Mouse (Mus musculus): ENCODE measurements around the gene Slc4a4. TPM values are rescaled to one million over a fixed set of nuclear protein-coding genes. Genes with fewer than 3 reads are reported as not detected.

Slc4a4 gene
- 2.2 and 3.0 TPM in 2 replicates for polyA plus RNA-seq (2016; fragmentation: Nextera tagmentation; extraction: Ambion mirVana)

- under 1% methylated on average over 97 of the region's 119 CpGs for WGBS
These were observed at the start of gene Slc4a4 for GRCm38 (mm10) chr5:88886668-88887555. Gene Slc4a4 (plus strand): TSS chr5:88886818.

DNA sequence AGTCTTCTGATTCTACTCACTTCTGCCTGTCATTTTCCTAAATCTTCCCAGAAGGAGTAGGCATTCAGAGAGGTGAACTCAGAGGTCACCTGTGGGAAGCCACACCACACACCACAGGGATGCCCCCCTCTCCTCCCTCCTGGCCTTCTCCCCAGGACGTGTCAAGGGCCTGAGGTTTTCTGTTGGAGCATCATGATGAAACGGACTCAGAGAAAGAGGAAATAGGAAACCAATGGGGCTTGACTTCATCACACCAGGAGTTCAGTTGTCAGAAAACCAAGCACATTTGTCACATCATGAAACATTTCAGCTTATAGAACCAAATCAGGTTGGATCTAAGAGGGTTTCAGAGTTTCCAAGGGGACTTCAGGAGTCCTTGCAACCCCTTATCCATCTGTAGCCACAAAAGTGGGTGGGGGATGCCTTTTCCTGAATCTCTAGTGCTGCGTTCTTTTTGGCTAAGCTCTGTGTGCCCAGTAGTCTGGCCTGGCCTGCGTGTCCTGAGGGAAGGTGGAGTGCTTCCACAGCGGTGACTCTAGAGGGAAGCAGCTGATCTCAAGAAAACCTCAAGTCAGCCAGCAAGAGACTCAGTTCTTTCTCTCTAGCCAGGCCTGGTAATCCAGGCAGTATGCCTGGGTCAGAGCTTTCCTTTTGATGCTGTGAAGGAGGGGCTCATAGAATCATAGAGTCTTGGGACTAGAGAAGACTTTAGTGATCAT, 46.4 kb upstream of the Slc4a4 start:
- Histone ChIP-seq H3K9me3 (no peaks in the 10 kb centered on the region), H3K27ac (no peak overlapping the region), H3K4me3 (no peak overlapping the region), H3K4me1 (no peaks in the 10 kb centered on the region), H3K27me3 (ENCODE audit: insufficient read depth, poor library complexity, severe bottlenecking) (no peaks in the 10 kb centered on the region), H3K36me3 (no peaks in the 10 kb centered on the region)
- no peak for DNase-seq (ENCODE audit: low spot score)
- WGBS, result 75% methylated on average over 5 of the region's 5 CpGs

More at GRCm38 (mm10) chr5:88886668-88887555, at the start of gene Slc4a4:
- H3K4me1 ChIP-seq, result peaks cover 17% of the 10 kb centered on the region; the same call in 1 of the 2 replicates
- H3K9me3 ChIP-seq, result no peaks in the 10 kb centered on the region
- peak within 1 kb of the TSS; percentile 92 for H3K27ac ChIP-seq
- H3K36me3 ChIP-seq, result no peaks in the 10 kb centered on the region
- peaks cover 9% of the 10 kb centered on the region; the same call in 1 of the 2 replicates for H3K27me3 ChIP-seq (ENCODE audit: insufficient read depth, poor library complexity, severe bottlenecking)
- peak; percentile 77 for DNase-seq (ENCODE audit: low spot score)
- H3K4me3 ChIP-seq, result peak within 1 kb of the TSS; percentile 86

DNA sequence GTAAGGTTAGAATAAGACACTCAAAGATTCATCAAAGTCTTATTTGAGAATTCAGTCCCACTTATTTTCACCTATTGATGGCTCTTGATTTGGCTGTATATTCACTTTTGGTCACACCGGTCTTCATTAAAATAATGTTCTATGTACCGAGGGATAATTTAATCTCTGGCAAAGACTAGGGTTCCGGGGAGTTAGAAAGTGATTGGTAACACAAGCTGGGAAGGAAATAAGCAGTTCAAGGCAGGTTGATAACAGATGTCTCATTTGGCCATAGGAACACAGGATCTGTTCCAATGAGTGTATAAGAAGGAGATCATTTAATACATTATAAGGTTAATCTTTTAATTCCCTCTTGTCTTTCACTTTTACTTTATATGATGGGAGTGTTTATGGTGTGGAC, 29.3 kb upstream of the Slc4a4 start:
- H3K36me3 ChIP-seq, result no peaks in the 10 kb centered on the region
- no peak overlapping the region for H3K4me3 ChIP-seq
- H3K27me3 ChIP-seq (ENCODE audit: insufficient read depth, poor library complexity, severe bottlenecking), result no peaks in the 10 kb centered on the region
- no peak for DNase-seq (ENCODE audit: low spot score)
- H3K9me3 ChIP-seq, result no peaks in the 10 kb centered on the region
- 88% methylated on average over 3 of the region's 3 CpGs for WGBS
- no peaks in the 10 kb centered on the region; the same call in 1 of the 2 replicates for H3K4me1 ChIP-seq
- no peak overlapping the region for H3K27ac ChIP-seq

- 89% methylated on average over 4 of the region's 4 CpGs for WGBS
- no peak overlapping the region for H3K4me3 ChIP-seq
- no peaks in the 10 kb centered on the region for H3K36me3 ChIP-seq
- H3K27me3 ChIP-seq (ENCODE audit: insufficient read depth, poor library complexity, severe bottlenecking), result no peaks in the 10 kb centered on the region
- no peaks in the 10 kb centered on the region; the same call in 1 of the 2 replicates for H3K4me1 ChIP-seq
- no peak for DNase-seq (ENCODE audit: low spot score)
- H3K9me3 ChIP-seq, result no peaks in the 10 kb centered on the region
- H3K27ac ChIP-seq, result no peak overlapping the region
These were observed 28.8 kb upstream of the Slc4a4 start for GRCm38 (mm10) chr5:88857801-88858200.

DNA sequence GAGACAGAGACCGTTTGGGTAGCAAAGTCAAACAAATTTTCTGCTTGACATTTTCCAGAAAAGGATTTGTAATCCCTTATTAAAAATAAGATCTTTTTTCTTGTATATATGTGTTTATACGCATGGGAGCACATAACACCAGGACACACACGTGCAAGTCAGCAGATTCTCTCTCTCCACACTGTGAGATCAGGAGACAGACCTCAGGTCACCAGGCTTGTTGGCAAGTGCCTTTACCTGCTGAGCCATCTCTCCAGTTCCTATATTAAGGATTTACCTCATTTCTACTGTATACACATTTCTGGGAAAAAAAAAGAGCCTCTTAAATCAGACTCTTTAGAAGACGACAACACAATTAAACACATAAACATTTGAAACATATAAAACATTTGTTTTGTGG, 28.4 kb upstream of the Slc4a4 start:
- no peak overlapping the region for H3K4me3 ChIP-seq
- no peaks in the 10 kb centered on the region for H3K36me3 ChIP-seq
- 82% methylated on average over 4 of the region's 4 CpGs for WGBS
- no peak overlapping the region for H3K27ac ChIP-seq
- no peaks in the 10 kb centered on the region for H3K9me3 ChIP-seq
- H3K27me3 ChIP-seq (ENCODE audit: insufficient read depth, poor library complexity, severe bottlenecking), result no peaks in the 10 kb centered on the region
- no peak for DNase-seq (ENCODE audit: low spot score)
- no peaks in the 10 kb centered on the region; the same call in 1 of the 2 replicates for H3K4me1 ChIP-seq

GRCm38 (mm10) chr5:88862163-88862562, 24.5 kb upstream of the Slc4a4 start:
- DNase-seq (ENCODE audit: low spot score), result no peak
- no peaks in the 10 kb centered on the region for H3K27me3 ChIP-seq (ENCODE audit: insufficient read depth, poor library complexity, severe bottlenecking)

GRCm38 (mm10) chr5:88862794-88863193, 23.8 kb upstream of the Slc4a4 start:
- Histone ChIP-seq H3K27me3 (ENCODE audit: insufficient read depth, poor library complexity, severe bottlenecking) (no peaks in the 10 kb centered on the region), H3K4me1 (no peaks in the 10 kb centered on the region; the same call in 1 of the 2 replicates), H3K36me3 (no peaks in the 10 kb centered on the region), H3K4me3 (no peak overlapping the region), H3K27ac (no peak overlapping the region), H3K9me3 (no peaks in the 10 kb centered on the region)
- WGBS, result 91% methylated on average over 2 of the region's 2 CpGs
- DNase-seq (ENCODE audit: low spot score), result no peak

More at GRCm38 (mm10) chr5:88862163-88862562, 24.5 kb upstream of the Slc4a4 start:
- whole genome bisulfite sequencing, result 57% methylated on average over 3 of the region's 3 CpGs
- Histone ChIP-seq H3K9me3 (no peaks in the 10 kb centered on the region), H3K4me1 (no peaks in the 10 kb centered on the region; the same call in 1 of the 2 replicates), H3K27ac (no peak overlapping the region), H3K4me3 (no peak overlapping the region), H3K36me3 (no peaks in the 10 kb centered on the region)

- DNase-seq (ENCODE audit: low spot score), result no peak
- no peaks in the 10 kb centered on the region for H3K9me3 ChIP-seq
- no peak overlapping the region for H3K4me3 ChIP-seq
- H3K27ac ChIP-seq, result no peak overlapping the region
- 9% methylated on average over 3 of the region's 3 CpGs for WGBS
- no peaks in the 10 kb centered on the region for H3K36me3 ChIP-seq
- H3K27me3 ChIP-seq (ENCODE audit: insufficient read depth, poor library complexity, severe bottlenecking), result peaks cover 9% of the 10 kb centered on the region; the same call in 1 of the 2 replicates
- peaks cover 13% of the 10 kb centered on the region; the same call in 1 of the 2 replicates for H3K4me1 ChIP-seq
These were observed 2.5 kb upstream of the Slc4a4 start for GRCm38 (mm10) chr5:88884101-88884500.

DNA sequence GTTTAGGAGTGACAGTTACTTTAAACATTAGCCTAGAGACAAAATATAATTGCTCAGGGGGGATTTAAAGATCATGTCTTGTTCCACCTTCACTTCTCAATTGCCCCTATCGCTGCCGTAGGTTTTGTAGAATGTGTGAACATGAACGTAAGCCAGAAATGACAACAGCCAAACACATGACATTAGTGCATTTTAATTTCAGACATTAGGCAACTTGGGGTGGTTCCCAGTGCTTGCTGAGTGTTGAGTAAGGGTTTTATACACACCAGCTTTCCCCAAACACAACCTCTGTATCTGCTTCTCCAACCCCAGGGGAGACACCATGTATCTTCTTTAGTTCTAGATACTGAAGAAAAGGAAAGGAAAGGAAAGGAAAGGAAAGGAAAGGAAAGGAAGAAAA, 1.1 kb upstream of the Slc4a4 start:
- Histone ChIP-seq H3K9me3 (no peaks in the 10 kb centered on the region), H3K4me1 (peaks cover 17% of the 10 kb centered on the region; the same call in 1 of the 2 replicates), H3K27ac (no peak overlapping the region), H3K27me3 (ENCODE audit: insufficient read depth, poor library complexity, severe bottlenecking) (peaks cover 9% of the 10 kb centered on the region; the same call in 1 of the 2 replicates), H3K36me3 (no peaks in the 10 kb centered on the region), H3K4me3 (no peak overlapping the region)
- DNase-seq (ENCODE audit: low spot score), result no peak
- WGBS, result 73% methylated on average over 3 of the region's 3 CpGs

DNA sequence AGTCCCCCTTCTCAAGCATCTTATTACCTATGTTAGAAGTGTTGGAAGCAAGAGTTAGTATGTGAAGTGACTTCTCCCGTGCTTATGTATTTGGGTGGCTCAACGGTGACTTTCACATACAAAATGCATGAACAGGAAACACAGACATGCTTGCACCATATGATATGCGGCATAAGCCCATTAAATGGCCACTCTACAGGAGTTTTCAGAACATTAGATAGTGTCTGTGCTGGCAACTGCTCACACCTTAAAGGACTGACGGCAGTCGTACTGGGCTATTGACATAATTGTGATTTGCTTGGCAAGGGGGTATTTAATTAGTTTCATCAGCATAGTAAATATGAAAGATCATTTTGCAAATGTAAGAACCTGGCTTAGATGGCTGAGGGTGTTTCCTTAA, 674 bp upstream of the Slc4a4 start:
- DNase-seq (ENCODE audit: low spot score), result no peak
- Histone ChIP-seq H3K9me3 (no peaks in the 10 kb centered on the region), H3K36me3 (no peaks in the 10 kb centered on the region), H3K27me3 (ENCODE audit: insufficient read depth, poor library complexity, severe bottlenecking) (peaks cover 9% of the 10 kb centered on the region; the same call in 1 of the 2 replicates), H3K4me1 (peaks cover 17% of the 10 kb centered on the region; the same call in 1 of the 2 replicates), H3K4me3 (peak overlapping the region; percentile 86), H3K27ac (no peak overlapping the region)
- WGBS, result 51% methylated on average over 5 of the region's 5 CpGs

- H3K27ac ChIP-seq, result peak overlapping the region; percentile 92
- no peak for DNase-seq (ENCODE audit: low spot score)
- no peaks in the 10 kb centered on the region for H3K9me3 ChIP-seq
- peaks cover 17% of the 10 kb centered on the region; the same call in 1 of the 2 replicates for H3K4me1 ChIP-seq
- peak overlapping the region; percentile 86 for H3K4me3 ChIP-seq
- under 1% methylated on average over 14 of the region's 14 CpGs for WGBS
- H3K36me3 ChIP-seq, result no peaks in the 10 kb centered on the region
- H3K27me3 ChIP-seq (ENCODE audit: insufficient read depth, poor library complexity, severe bottlenecking), result peaks cover 9% of the 10 kb centered on the region; the same call in 1 of the 2 replicates
These were observed 310 bp upstream of the Slc4a4 start for GRCm38 (mm10) chr5:88886349-88886667.

- Histone ChIP-seq H3K27me3 (ENCODE audit: insufficient read depth, poor library complexity, severe bottlenecking) (peaks cover 9% of the 10 kb centered on the region; the same call in 1 of the 2 replicates), H3K4me1 (peaks cover 17% of the 10 kb centered on the region; the same call in 1 of the 2 replicates), H3K36me3 (no peaks in the 10 kb centered on the region), H3K27ac (peak overlapping the region; percentile 92), H3K4me3 (peak overlapping the region; percentile 86), H3K9me3 (no peaks in the 10 kb centered on the region)
- WGBS, result 2% methylated on average over 29 of the region's 29 CpGs
- no peak for DNase-seq (ENCODE audit: low spot score)
These were observed 1.2 kb downstream of the Slc4a4 start for GRCm38 (mm10) chr5:88887556-88888412.
